Mouse (Mus musculus) testis, adult 2 months (tissue): Measurements from ENCODE around the gene Reps1.

Experiments
- CTCF ChIP-seq: fragments of 200-500 bp; IDR thresholded peaks from 2 replicates; pipeline ENCODE4 v1.5.1; 2012; ENCODE audit warnings: low read depth, mild to moderate bottlenecking, inconsistent platforms, low read length, moderate library complexity; ENCODE audit not compliant: control insufficient read depth, insufficient read depth, insufficient replicate concordance
- POLR2A ChIP-seq: fragments of 200-500 bp; IDR thresholded peaks from 2 replicates; pipeline ENCODE4 v1.6.1; 2012; ENCODE audit warnings: low read depth, mild to moderate bottlenecking, inconsistent platforms, low read length, moderate library complexity; ENCODE audit not compliant: control insufficient read depth

DNA sequence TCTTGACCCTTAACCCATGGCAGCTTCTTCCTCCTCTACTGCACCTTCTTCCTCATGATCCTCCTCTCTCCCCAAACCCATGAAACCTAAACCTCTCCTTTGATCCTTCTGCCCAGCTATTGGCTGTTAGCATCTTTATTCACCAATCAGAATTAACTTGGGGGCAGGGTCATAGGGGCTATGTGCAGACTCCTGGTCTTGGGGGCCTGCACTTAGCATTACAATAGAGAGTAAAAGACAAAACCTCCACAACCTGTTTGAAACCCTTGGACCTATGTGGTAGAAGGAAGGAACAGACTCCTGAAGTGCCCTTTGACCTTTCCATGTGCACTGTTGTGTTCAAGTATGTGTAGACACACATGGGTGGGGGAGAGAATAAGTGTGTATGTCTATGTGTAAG is 35.0 kb downstream of the Reps1 start:
- TF ChIP-seq POLR2A = no peak
- TF ChIP-seq CTCF = no peak
